Mouse (Mus musculus) skeletal muscle tissue, postnatal 0 days (tissue): ENCODE results near the gene Ly6c1. TPM values are rescaled to one million over a fixed set of nuclear protein-coding genes. Genes with fewer than 3 reads are reported as not detected.

Experiments
- polyA plus RNA-seq: library from polyadenylated mRNA; unstranded; fragments of >200 nt; fragmentation: Nextera tagmentation; extraction: Ambion mirVana; gene quantifications from 2 replicates; pipeline ENCODE4 v1.2.1, GENCODE M21; 2015

Ly6c1 gene
- polyA plus RNA-seq, result 67.8 and 83.5 TPM in 2 replicates

DNA sequence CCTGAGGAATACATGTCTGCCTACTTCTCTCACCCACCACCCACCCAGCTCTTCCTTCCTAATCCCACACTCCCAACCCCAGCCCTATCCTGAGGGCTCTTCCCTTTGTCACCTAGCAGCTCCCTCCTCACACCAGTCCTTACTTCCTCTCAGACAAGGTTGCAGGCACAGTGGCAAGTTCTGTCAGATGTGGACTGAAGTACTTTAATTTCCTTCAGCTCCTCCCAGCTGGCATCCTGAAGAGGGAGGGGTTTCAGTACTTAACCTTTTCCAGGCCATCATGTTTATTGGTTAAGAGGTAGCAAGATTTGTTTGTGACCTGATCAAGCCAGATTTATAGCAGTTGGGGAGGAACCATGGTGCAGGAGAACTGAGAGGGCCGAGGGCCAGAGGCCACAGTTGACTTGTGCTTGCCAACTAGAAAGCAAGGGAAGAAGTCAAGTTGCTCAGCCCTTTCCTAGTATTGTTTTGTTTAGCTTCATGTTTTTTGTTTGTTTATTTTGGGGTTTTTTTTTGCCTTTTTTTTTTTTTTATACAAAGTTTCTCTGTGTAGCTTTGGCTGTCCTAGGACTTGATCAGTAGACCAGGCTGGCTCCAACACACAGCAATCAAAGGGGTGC lies at the start of gene Ly6c1:
Ly6c1 (minus strand) TSS at position 189 of the 620 bp plus-strand sequence.

Other genes starting within 250 kb of the Ly6c1 start
- gene Gml2, start 229.8 kb downstream of the Ly6c1 start, polyA plus RNA-seq, result not detected in 2 replicates
- gene 2010109I03Rik, start 151.8 kb downstream of the Ly6c1 start, polyA plus RNA-seq, result 0.89 TPM in 1 of 2 replicates, not detected in the other
- gene Ly6i, start 65.4 kb downstream of the Ly6c1 start, polyA plus RNA-seq, result 0.23 TPM in 1 of 2 replicates, not detected in the other
- gene Ly6a, start 50.8 kb downstream of the Ly6c1 start, polyA plus RNA-seq, result 70.7 and 119 TPM in 2 replicates
- gene Ly6c2, start 63.1 kb upstream of the Ly6c1 start, polyA plus RNA-seq, result 0.53 and 1.5 TPM in 2 replicates
- gene Ly6g, start 106.4 kb upstream of the Ly6c1 start, polyA plus RNA-seq, result not detected in 2 replicates
- gene BC025446, start 167.5 kb upstream of the Ly6c1 start, polyA plus RNA-seq, result not detected in 2 replicates
- not detected in 2 replicates for gene Ly6f, start 219.6 kb upstream of the Ly6c1 start, polyA plus RNA-seq